In genomic region chr5:118149711-118150110, GRCm38 (mm10) we compare ENCODE assay signal across 19 mouse cellular contexts. TPM values are rescaled to one million over a fixed set of nuclear protein-coding genes. Genes with fewer than 3 reads are reported as not detected.
DNase-seq lines count a peak whose midpoint lies in the region; ATAC-seq lines count a peak whose summit lies in the region.
"Had no signal": no experiment of that assay in that cellular context is flagged by ENCODE, and none has a peak within 500 bp of the region (broad histone marks: within the 10 kb centered on the region; RNA-seq: fewer than 3 reads in every experiment).

No protein-coding gene starts in this region.

- no peak overlapping the region for H3K9ac ChIP-seq in midbrain, embryonic 11.5 days (ENCODE audit: low read length)
- H3K9ac ChIP-seq in midbrain, embryonic 15.5 days, result no peak overlapping the region
- H3K9ac ChIP-seq in heart, embryonic 16.5 days (ENCODE audit: low read length), result no peak overlapping the region
- H3K9ac ChIP-seq: forebrain, embryonic 15.5 days; liver, embryonic 15.5 days had no signal

- ATAC-seq in midbrain, embryonic 11.5 days (ENCODE audit: low FRiP score), result no peak
- ATAC-seq in midbrain, embryonic 15.5 days (replicated peaks), result no peak
- ATAC-seq in heart, embryonic 16.5 days (replicated peaks; ENCODE audit: extremely low read depth, insufficient read depth, low FRiP score), result peak; percentile 21; the same call in 1 of the 2 replicates
- ATAC-seq in CD4-positive, CD25-positive, alpha-beta regulatory T cell, adult 4 months, result no peak
- ATAC-seq: forebrain, embryonic 15.5 days; lung, postnatal 0 days had no signal

- H3K27ac ChIP-seq in midbrain, embryonic 11.5 days (ENCODE audit: low read depth, low read length), result no peak overlapping the region
- H3K27ac ChIP-seq in midbrain, embryonic 15.5 days, result no peak overlapping the region
- H3K27ac ChIP-seq in heart, embryonic 16.5 days (ENCODE audit: low read length), result peak overlapping the region; percentile 59
- H3K27ac ChIP-seq: forebrain, embryonic 15.5 days; hindbrain, embryonic 10.5 days; liver, embryonic 15.5 days had no signal

- H3K27me3 ChIP-seq in midbrain, embryonic 11.5 days (ENCODE audit: control insufficient read depth, insufficient read depth, low read length), result no peaks in the 10 kb centered on the region
- H3K27me3 ChIP-seq in midbrain, embryonic 15.5 days (replicated peaks), result no peaks in the 10 kb centered on the region
- H3K27me3 ChIP-seq in heart, embryonic 16.5 days (ENCODE audit: control insufficient read depth, insufficient read depth, low read length), result no peaks in the 10 kb centered on the region
- H3K27me3 ChIP-seq: forebrain, embryonic 15.5 days; liver, embryonic 15.5 days; megakaryocyte, embryonic 14.5 days had no signal

- WGBS in midbrain, embryonic 11.5 days, result 86% methylated on average over 3 of the region's 3 CpGs
- 84% methylated on average over 3 of the region's 3 CpGs for WGBS in midbrain, embryonic 15.5 days
- WGBS in heart, embryonic 16.5 days, result 46% methylated on average over 3 of the region's 3 CpGs

- peak; percentile 59 for DNase-seq in midbrain, embryonic 11.5 days (ENCODE audit: low spot score, missing footprints)
- peak; percentile 68 for DNase-seq in gastrocnemius, postnatal 10 days
- DNase-seq in adrenal gland, adult 2 months, result no peak
- DNase-seq in thymus, postnatal 25 days, result no peak
- DNase-seq: adrenal gland, postnatal 10 days; cerebellum, adult 11 months; cerebellum, postnatal 14 days; kidney, postnatal 36 days; right cerebral cortex, postnatal 14 days had no signal

- no peaks in the 10 kb centered on the region for H3K36me3 ChIP-seq in midbrain, embryonic 11.5 days (ENCODE audit: control insufficient read depth, insufficient read depth, low read length)
- 0 out of 2 replicates have a peak, but pooled peaks cover 2% of the 10 kb centered on the region for H3K36me3 ChIP-seq in midbrain, embryonic 15.5 days (replicated peaks)
- peaks cover 5% of the 10 kb centered on the region; the same call in 1 of the 2 replicates for H3K36me3 ChIP-seq in heart, embryonic 16.5 days (ENCODE audit: control insufficient read depth, insufficient read depth)
- H3K36me3 ChIP-seq: forebrain, embryonic 15.5 days; liver, embryonic 15.5 days had no signal

- H3K4me1 ChIP-seq in midbrain, embryonic 11.5 days (ENCODE audit: control insufficient read depth, insufficient read depth, low read length), result peaks cover 5% of the 10 kb centered on the region
- peaks cover 47% of the 10 kb centered on the region for H3K4me1 ChIP-seq in midbrain, embryonic 15.5 days
- H3K4me1 ChIP-seq in heart, embryonic 16.5 days (ENCODE audit: control insufficient read depth, insufficient read depth, low read length), result peaks cover 53% of the 10 kb centered on the region

- H3K4me2 ChIP-seq in midbrain, embryonic 11.5 days, result no peak overlapping the region
- H3K4me2 ChIP-seq in midbrain, embryonic 15.5 days, result no peak overlapping the region
- no peak overlapping the region for H3K4me2 ChIP-seq in heart, embryonic 16.5 days (ENCODE audit: low read depth, low read length)
- H3K4me2 ChIP-seq: forebrain, embryonic 15.5 days; liver, embryonic 15.5 days had no signal

- H3K9me3 ChIP-seq in midbrain, embryonic 11.5 days (ENCODE audit: control insufficient read depth, low read length), result no peaks in the 10 kb centered on the region
- no peaks in the 10 kb centered on the region for H3K9me3 ChIP-seq in midbrain, embryonic 15.5 days
- no peaks in the 10 kb centered on the region for H3K9me3 ChIP-seq in heart, embryonic 16.5 days (replicated peaks; ENCODE audit: control insufficient read depth, low read length)
- H3K9me3 ChIP-seq: forebrain, embryonic 15.5 days; hindbrain, embryonic 10.5 days; liver, embryonic 15.5 days had no signal

- no peak overlapping the region for H3K4me3 ChIP-seq in midbrain, embryonic 11.5 days (ENCODE audit: low read depth, low read length)
- no peak overlapping the region for H3K4me3 ChIP-seq in midbrain, embryonic 15.5 days
- H3K4me3 ChIP-seq in heart, embryonic 16.5 days (ENCODE audit: low read length), result no peak overlapping the region
- H3K4me3 ChIP-seq: erythroblast, embryonic 14.5 days; forebrain, embryonic 15.5 days; hindbrain, embryonic 10.5 days; liver, embryonic 15.5 days; megakaryocyte, embryonic 14.5 days had no signal

RNA-seq across cellular contexts. Expression of gene Fbxw8, which starts 5.6 kb away (rescaled TPM):
- 16.5 and 21.1 TPM in 2 replicates for polyA plus RNA-seq in midbrain, embryonic 11.5 days (2014; fragmentation: Nextera tagmentation; extraction: Ambion mirVana)
- polyA plus RNA-seq in midbrain, embryonic 15.5 days (2015; fragmentation: Nextera tagmentation; extraction: Ambion mirVana), result 20.0 and 22.3 TPM in 2 replicates
- total RNA-seq in gastrocnemius, postnatal 10 days (2021), result 10 to 100 TPM; 32.8 to 33.5 TPM
- polyA plus RNA-seq in heart, embryonic 16.5 days (2015; fragmentation: Nextera tagmentation; extraction: Ambion mirVana), result 18.6 and 21.6 TPM in 2 replicates
- 1 to 10 TPM; 3.1 to 3.3 TPM for polyA plus RNA-seq in CD4-positive, CD25-positive, alpha-beta regulatory T cell, adult 4 months (2017; shearing (Covaris generic))
- total RNA-seq in adrenal gland, adult 2 months (2021), result 10 to 100 TPM; 36.0 to 50.1 TPM
- polyA plus RNA-seq in adrenal gland, adult 2 months (2012; rRNA removed), result 51.8 and 54.6 TPM in 2 replicates

RNA-seq across cellular contexts. Expression of gene Hrk, which starts 14.7 kb away (rescaled TPM):
- polyA plus RNA-seq in midbrain, embryonic 11.5 days (2014; fragmentation: Nextera tagmentation; extraction: Ambion mirVana), result 0.08 and 0.18 TPM in 2 replicates
- 3.9 and 4.5 TPM in 2 replicates for polyA plus RNA-seq in midbrain, embryonic 15.5 days (2015; fragmentation: Nextera tagmentation; extraction: Ambion mirVana)
- under 1 TPM in 1 of 2 experiments, not detected in 1; 0.12 TPM for total RNA-seq in gastrocnemius, postnatal 10 days (2021)
- polyA plus RNA-seq in heart, embryonic 16.5 days (2015; fragmentation: Nextera tagmentation; extraction: Ambion mirVana), result 0.08 TPM in 1 of 2 replicates, not detected in the other
- polyA plus RNA-seq in CD4-positive, CD25-positive, alpha-beta regulatory T cell, adult 4 months (2017; shearing (Covaris generic)), result not detected
- total RNA-seq in adrenal gland, adult 2 months (2021), result not detected
- not detected in 2 replicates for polyA plus RNA-seq in adrenal gland, adult 2 months (2012; rRNA removed)
- total RNA-seq: MEL had no signal
- polyA plus RNA-seq: erythroblast, embryonic 14.5 days; liver, embryonic 15.5 days had no signal

Comparison
In these comparisons a context has a peak if more than half of its experiments do, and no peak if none do; other contexts are left out.
1. DNase-seq: peak in midbrain, embryonic 11.5 days (single experiment) and gastrocnemius, postnatal 10 days (single experiment); none in adrenal gland, adult 2 months (single experiment) and thymus, postnatal 25 days (single experiment).